Mouse (Mus musculus) bone marrow, adult 2 months (tissue): ENCODE results near the gene Slc25a54. TPM values are rescaled to one million over a fixed set of nuclear protein-coding genes. Genes with fewer than 3 reads are reported as not detected.

ENCODE experiments used
- H3K27ac ChIP-seq: fragments of 200-500 bp; 2 replicates; pipeline ENCODE4 v1.5.1; 2012; ENCODE audit warnings: low read depth, mild to moderate bottlenecking, control low read depth, inconsistent platforms, low read length; ENCODE audit not compliant: control insufficient read depth, poor library complexity, insufficient read depth
- H3K4me1 ChIP-seq: fragments of 200-500 bp; 2 replicates; pipeline ENCODE4 v1.6.1; 2011; ENCODE audit warnings: low read length; ENCODE audit not compliant: control insufficient read depth, insufficient read depth
- H3K4me3 ChIP-seq: fragments of 200-500 bp; replicated peaks from 2 replicates; pipeline ENCODE3; 2011; ENCODE audit warnings: mild to moderate bottlenecking, low read depth, low read length, control low read depth; ENCODE audit not compliant: control insufficient read depth
- CTCF ChIP-seq: fragments of 200-500 bp; IDR thresholded peaks from 2 replicates; pipeline ENCODE4 v1.5.1; 2011; ENCODE audit warnings: low read length, control low read depth; ENCODE audit not compliant: control insufficient read depth, insufficient read depth
- POLR2A ChIP-seq: fragments of 200-500 bp; IDR thresholded peaks from 2 replicates; pipeline ENCODE4 v1.6.1; 2011; ENCODE audit warnings: low read depth, mild to moderate bottlenecking, control low read depth, low read length, borderline replicate concordance; ENCODE audit not compliant: control insufficient read depth
- WGBS: fragments of 180-500 bp; shearing (Covaris S2); methylation state at CpG from one replicate; pipeline ENCODE4 v1.1.7; 2018; 5-methylcytosine and 5-hydroxymethylcytosine counted together
- polyA plus RNA-seq: library from polyadenylated mRNA; stranded (reverse); fragments of >200 nt; gene quantifications from 2 replicates; pipeline ENCODE4 v1.2.4, GENCODE M21; 2011; ENCODE audit warnings: low replicate concordance; ENCODE audit not compliant: missing spikeins, insufficient read depth, insufficient read length

Gene Slc25a54
- not detected in 2 replicates for polyA plus RNA-seq

GRCm38 (mm10) chr3:109080169-109080568 is at the start of gene Slc25a54:
Gene Slc25a54, plus strand, starts transcription at chr3:109080469.
- TF ChIP-seq POLR2A (no peak), CTCF (no peak)
- Histone ChIP-seq H3K4me1 (no peaks in the 10 kb centered on the region), H3K27ac (no peak within 1 kb of the TSS), H3K4me3 (no peak within 1 kb of the TSS)
- 87% methylated on average over 17 of the region's 17 CpGs for WGBS

- Histone ChIP-seq H3K4me3 (no peak overlapping the region), H3K27ac (peak overlapping the region; percentile 56; the same call in 1 of the 2 replicates), H3K4me1 (peaks cover 2% of the 10 kb centered on the region; the same call in 1 of the 2 replicates)
- 37% methylated on average over 6 of the region's 6 CpGs for WGBS
- no peak for TF ChIP-seq CTCF
- no peak for TF ChIP-seq POLR2A
These were observed 49.5 kb upstream of the Slc25a54 start for GRCm38 (mm10) chr3:109030817-109031216.

- 38% methylated on average over 3 of the region's 3 CpGs for WGBS
These were observed 48.6 kb upstream of the Slc25a54 start for GRCm38 (mm10) chr3:109031626-109032025.

GRCm38 (mm10) chr3:109032306-109032705 is 48.0 kb upstream of the Slc25a54 start:
- 58% methylated on average over 2 of the region's 2 CpGs for WGBS
- peaks cover 2% of the 10 kb centered on the region; the same call in 1 of the 2 replicates for H3K4me1 ChIP-seq
- no peak overlapping the region for H3K27ac ChIP-seq
- H3K4me3 ChIP-seq = no peak overlapping the region
- TF ChIP-seq CTCF (no peak), POLR2A (no peak)

More at GRCm38 (mm10) chr3:109031626-109032025, 48.6 kb upstream of the Slc25a54 start:
- no peak overlapping the region for H3K27ac ChIP-seq
- H3K4me3 ChIP-seq = no peak overlapping the region
- peaks cover 2% of the 10 kb centered on the region; the same call in 1 of the 2 replicates for H3K4me1 ChIP-seq
- TF ChIP-seq CTCF = no peak
- no peak for TF ChIP-seq POLR2A

- H3K27ac ChIP-seq = no peak overlapping the region
- 85% methylated on average over 1 of the region's 1 CpGs for WGBS
- no peaks in the 10 kb centered on the region; the same call in 1 of the 2 replicates for H3K4me1 ChIP-seq
- no peak for TF ChIP-seq CTCF
- no peak for TF ChIP-seq POLR2A
- H3K4me3 ChIP-seq = no peak overlapping the region
These were observed 45.9 kb upstream of the Slc25a54 start for GRCm38 (mm10) chr3:109034411-109034810.

- Histone ChIP-seq H3K27ac (no peak overlapping the region), H3K4me1 (no peaks in the 10 kb centered on the region; the same call in 1 of the 2 replicates), H3K4me3 (no peak overlapping the region)
- WGBS = 60% methylated on average over 4 of the region's 4 CpGs
- TF ChIP-seq POLR2A (no peak), CTCF (no peak)
These were observed 39.4 kb upstream of the Slc25a54 start for GRCm38 (mm10) chr3:109040908-109041307.

GRCm38 (mm10) chr3:109043395-109043794 is 36.9 kb upstream of the Slc25a54 start:
- no peak overlapping the region for H3K4me3 ChIP-seq
- no peak overlapping the region for H3K27ac ChIP-seq
- no peaks in the 10 kb centered on the region; the same call in 1 of the 2 replicates for H3K4me1 ChIP-seq
- TF ChIP-seq POLR2A (no peak), CTCF (no peak)
- 65% methylated on average over 7 of the region's 7 CpGs for WGBS

GRCm38 (mm10) chr3:109046428-109046827 is 33.8 kb upstream of the Slc25a54 start:
- H3K27ac ChIP-seq = no peak overlapping the region
- TF ChIP-seq CTCF (no peak), POLR2A (no peak)
- H3K4me3 ChIP-seq = no peak overlapping the region
- WGBS = 16% methylated on average over 3 of the region's 3 CpGs
- no peaks in the 10 kb centered on the region; the same call in 1 of the 2 replicates for H3K4me1 ChIP-seq
